Mouse (Mus musculus) limb, embryonic 13.5 days (tissue): ENCODE measurements around the gene Ttc30a2. TPM values are rescaled to one million over a fixed set of nuclear protein-coding genes. Genes with fewer than 3 reads are reported as not detected.
"Not testable (repeated sequence)": the region's sequence is repeated elsewhere in the genome, so short reads cannot be mapped to it uniquely, and the experiment has no call there.

Experiments
- ATAC-seq: fragments of 200-750 bp; cut with Nextera tagmentation; 2 replicates; pipeline ENCODE4 v1.8.0; 2017; ENCODE audit warnings: low read depth, moderate number of reproducible peaks, moderate TSS enrichment; ENCODE audit not compliant: low FRiP score
- H3K27ac ChIP-seq: fragments of 300-500 bp; sonication (generic); 2 replicates; pipeline ENCODE4 v1.5.1; 2015; ENCODE audit warnings: inconsistent platforms, mild to moderate bottlenecking, moderate library complexity
- H3K27me3 ChIP-seq: fragments of 300-500 bp; sonication (generic); 2 replicates; pipeline ENCODE4 v1.6.1; 2015; ENCODE audit warnings: mild to moderate bottlenecking, inconsistent platforms
- H3K36me3 ChIP-seq: fragments of 300-500 bp; sonication (generic); 2 replicates; pipeline ENCODE4 v1.6.1; 2015; ENCODE audit warnings: inconsistent platforms, mild to moderate bottlenecking, moderate library complexity
- H3K4me1 ChIP-seq: fragments of 300-500 bp; sonication (generic); 2 replicates; pipeline ENCODE4 v1.6.1; 2015; ENCODE audit warnings: inconsistent platforms
- H3K4me2 ChIP-seq: fragments of 300-500 bp; sonication (generic); replicated peaks from 2 replicates; pipeline ENCODE4 v1.6.1; 2015; ENCODE audit warnings: inconsistent platforms, mild to moderate bottlenecking, moderate library complexity
- H3K4me3 ChIP-seq: fragments of 300-500 bp; sonication (generic); 2 replicates; pipeline ENCODE4 v1.5.1; 2015; ENCODE audit warnings: moderate library complexity, mild to moderate bottlenecking, inconsistent platforms
- H3K9ac ChIP-seq: fragments of 300-500 bp; sonication (generic); 2 replicates; pipeline ENCODE4 v1.6.1; 2015; ENCODE audit warnings: mild to moderate bottlenecking, inconsistent platforms
- H3K9me3 ChIP-seq: fragments of 300-500 bp; sonication (generic); 2 replicates; pipeline ENCODE4 v1.6.1; 2016; ENCODE audit warnings: inconsistent platforms
- WGBS: fragments of 180-500 bp; shearing (Covaris S2); methylation state at CpG from one replicate; pipeline ENCODE4 v1.1.7; 2015; 5-methylcytosine and 5-hydroxymethylcytosine counted together
- polyA plus RNA-seq: library from polyadenylated mRNA; unstranded; fragments of >200 nt; fragmentation: Nextera tagmentation; extraction: Ambion mirVana; gene quantifications from 2 replicates; pipeline ENCODE4 v1.2.1, GENCODE M21; 2015

The Ttc30a2 gene
- polyA plus RNA-seq, 1 experiment from 2014 or later = 0.42 TPM

DNA sequence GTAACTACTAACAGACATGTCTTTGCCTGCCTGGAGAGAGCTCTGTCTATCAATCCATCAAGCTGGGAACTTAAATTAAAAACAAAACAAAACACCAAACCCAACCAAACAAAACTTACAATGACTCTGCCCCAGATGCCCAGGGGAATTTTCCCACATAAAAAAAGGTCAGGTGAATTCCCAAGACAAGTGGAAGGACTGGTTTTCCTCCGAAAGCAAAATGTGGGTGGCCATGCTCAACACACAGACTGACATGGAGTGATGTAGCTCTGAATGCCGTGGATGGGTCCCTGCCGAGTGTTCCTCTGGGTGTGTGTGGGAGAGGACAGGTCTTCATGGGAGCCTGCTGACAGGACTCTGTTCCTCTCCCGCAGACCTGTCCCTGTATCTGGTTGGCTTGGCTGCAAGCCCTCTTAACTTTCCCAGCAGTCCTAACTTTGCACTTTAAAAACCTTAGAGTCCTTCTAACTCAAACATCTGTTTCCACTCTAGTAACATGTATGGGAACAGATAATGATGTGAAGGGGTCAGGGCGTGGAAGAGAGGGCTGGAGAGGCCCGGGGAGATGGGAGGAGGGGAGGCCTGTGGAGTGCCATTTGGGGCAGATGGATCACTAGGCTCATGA is 13.7 kb upstream of the Ttc30a2 start:
- Histone ChIP-seq H3K9ac (no peak overlapping the region), H3K36me3 (no peaks in the 10 kb centered on the region), H3K27me3 (no peaks in the 10 kb centered on the region), H3K27ac (peak overlapping the region; percentile 74), H3K4me3 (no peak overlapping the region), H3K9me3 (no peaks in the 10 kb centered on the region), H3K4me2 (peak overlapping the region; percentile 12; the same call in 1 of the 2 replicates), H3K4me1 (peaks cover 59% of the 10 kb centered on the region)
- ATAC-seq = peak; percentile 74
- WGBS = 7% methylated on average over 6 of the region's 6 CpGs

- Histone ChIP-seq H3K9ac (no peak overlapping the region), H3K27me3 (no peaks in the 10 kb centered on the region), H3K27ac (peak overlapping the region; percentile 74), H3K4me3 (no peak overlapping the region), H3K9me3 (no peaks in the 10 kb centered on the region), H3K36me3 (no peaks in the 10 kb centered on the region), H3K4me2 (0 out of 2 replicates have a peak overlapping the region, but pooled peaks have one; percentile 7), H3K4me1 (peaks cover 64% of the 10 kb centered on the region)
- ATAC-seq = no peak
- WGBS = 41% methylated on average over 13 of the region's 13 CpGs
Measured at GRCm38 (mm10) chr2:75990885-75991539, 13.0 kb upstream of the Ttc30a2 start.

DNA sequence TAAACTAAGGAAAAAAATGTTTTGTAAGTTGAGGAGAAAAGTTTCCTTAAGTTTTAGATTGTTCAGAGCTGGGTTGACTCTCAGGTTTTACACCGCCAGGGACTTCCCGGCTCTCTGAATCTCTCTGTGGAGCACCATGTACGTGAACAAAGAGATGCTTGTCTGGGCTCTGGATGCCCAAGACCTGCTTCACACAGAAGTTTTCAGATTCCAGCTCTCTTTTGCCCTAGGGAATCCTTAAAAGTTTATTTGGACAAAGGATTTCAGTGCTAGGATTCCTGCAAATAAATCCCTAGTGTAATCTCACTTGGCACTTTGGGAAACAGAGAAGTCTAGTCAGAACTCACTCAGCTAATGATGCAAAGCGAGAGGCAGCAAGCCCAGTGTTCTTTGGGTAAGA is 11.7 kb upstream of the Ttc30a2 start:
- peaks cover 69% of the 10 kb centered on the region for H3K4me1 ChIP-seq

DNA sequence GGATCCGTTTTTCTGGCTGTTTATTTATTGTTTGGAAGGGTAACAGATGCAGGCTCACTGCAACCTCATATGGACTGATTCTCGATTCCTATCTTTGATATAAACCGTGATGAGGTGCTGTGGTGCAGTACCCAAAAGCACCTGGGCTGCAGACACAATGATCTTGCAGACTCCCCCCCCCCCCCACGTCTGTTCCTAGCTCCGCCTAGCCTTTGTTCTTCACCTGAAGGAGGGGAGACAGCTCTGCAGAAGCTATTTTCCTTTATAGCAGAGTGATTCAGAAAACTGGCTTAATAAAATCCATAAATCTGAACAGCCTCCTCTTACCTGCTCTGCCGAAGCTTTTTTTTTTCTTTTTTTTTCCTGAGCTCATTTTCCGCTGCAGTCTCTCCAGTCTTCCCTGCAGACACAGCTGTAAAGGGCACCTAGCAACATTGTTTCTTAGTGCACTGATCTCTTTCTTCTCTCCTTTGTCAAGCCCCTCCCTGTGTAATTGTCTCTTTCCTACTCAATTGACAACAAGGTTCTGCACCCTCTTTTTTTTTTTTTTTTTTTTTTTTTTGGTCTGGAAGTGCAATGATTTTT is 10.9 kb upstream of the Ttc30a2 start:
- ATAC-seq = no peak
- 0 out of 2 replicates have a peak overlapping the region, but pooled peaks have one; percentile 3 for H3K4me3 ChIP-seq
- no peaks in the 10 kb centered on the region for H3K36me3 ChIP-seq
- H3K9ac ChIP-seq = peak overlapping the region; percentile 13; the same call in 1 of the 2 replicates
- H3K27ac ChIP-seq = peak overlapping the region; percentile 58; the same call in 1 of the 2 replicates
- H3K4me2 ChIP-seq = peak overlapping the region; percentile 44
- H3K27me3 ChIP-seq = no peaks in the 10 kb centered on the region
- H3K9me3 ChIP-seq = no peaks in the 10 kb centered on the region
- WGBS = 20% methylated on average over 7 of the region's 7 CpGs
- H3K4me1 ChIP-seq = peaks cover 69% of the 10 kb centered on the region

More for the DNA sequence above, 11.7 kb upstream of the Ttc30a2 start:
- H3K4me2 ChIP-seq = 0 out of 2 replicates have a peak overlapping the region, but pooled peaks have one; percentile 44
- no peak for ATAC-seq
- H3K9me3 ChIP-seq = no peaks in the 10 kb centered on the region
- H3K4me3 ChIP-seq = no peak overlapping the region
- no peak overlapping the region for H3K9ac ChIP-seq
- peak overlapping the region; percentile 58 for H3K27ac ChIP-seq
- no peaks in the 10 kb centered on the region for H3K27me3 ChIP-seq
- H3K36me3 ChIP-seq = no peaks in the 10 kb centered on the region
- WGBS = 33% methylated on average over 4 of the region's 4 CpGs

GRCm38 (mm10) chr2:75988378-75988777 is 10.4 kb upstream of the Ttc30a2 start:
- 20% methylated on average over 4 of the region's 4 CpGs for WGBS
- no peak for ATAC-seq
- Histone ChIP-seq H3K36me3 (no peaks in the 10 kb centered on the region), H3K4me3 (no peak overlapping the region), H3K27ac (peak overlapping the region; percentile 58), H3K4me1 (peaks cover 65% of the 10 kb centered on the region), H3K9me3 (no peaks in the 10 kb centered on the region), H3K9ac (peak overlapping the region; percentile 13; the same call in 1 of the 2 replicates), H3K4me2 (peak overlapping the region; percentile 44), H3K27me3 (no peaks in the 10 kb centered on the region)

DNA sequence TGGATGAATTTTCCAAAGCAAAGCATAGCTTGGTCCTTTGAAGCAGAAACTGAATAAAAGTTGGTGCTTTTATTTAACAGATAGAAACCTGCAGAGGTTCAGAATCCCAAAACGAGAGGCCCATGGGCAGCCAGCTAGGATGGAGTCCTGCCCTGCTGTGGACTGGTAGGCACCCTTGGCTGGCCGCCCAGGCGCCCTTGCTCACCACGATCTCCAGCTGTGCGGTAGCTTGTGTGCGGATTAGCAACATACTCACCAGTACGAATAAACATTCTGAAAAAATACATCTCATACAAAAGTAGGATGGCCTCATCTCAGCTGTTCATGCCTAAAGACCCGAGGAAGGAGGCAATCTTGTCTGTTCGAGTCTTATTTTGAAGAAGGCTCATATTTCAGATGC is 9.8 kb upstream of the Ttc30a2 start:
- no peaks in the 10 kb centered on the region for H3K27me3 ChIP-seq
- H3K9ac ChIP-seq = no peak overlapping the region
- no peak for ATAC-seq
- H3K27ac ChIP-seq = peak overlapping the region; percentile 58
- no peak overlapping the region for H3K4me2 ChIP-seq
- no peaks in the 10 kb centered on the region for H3K9me3 ChIP-seq
- WGBS = 51% methylated on average over 9 of the region's 9 CpGs
- H3K4me3 ChIP-seq = no peak overlapping the region
- no peaks in the 10 kb centered on the region for H3K36me3 ChIP-seq
- H3K4me1 ChIP-seq = peaks cover 65% of the 10 kb centered on the region

DNA sequence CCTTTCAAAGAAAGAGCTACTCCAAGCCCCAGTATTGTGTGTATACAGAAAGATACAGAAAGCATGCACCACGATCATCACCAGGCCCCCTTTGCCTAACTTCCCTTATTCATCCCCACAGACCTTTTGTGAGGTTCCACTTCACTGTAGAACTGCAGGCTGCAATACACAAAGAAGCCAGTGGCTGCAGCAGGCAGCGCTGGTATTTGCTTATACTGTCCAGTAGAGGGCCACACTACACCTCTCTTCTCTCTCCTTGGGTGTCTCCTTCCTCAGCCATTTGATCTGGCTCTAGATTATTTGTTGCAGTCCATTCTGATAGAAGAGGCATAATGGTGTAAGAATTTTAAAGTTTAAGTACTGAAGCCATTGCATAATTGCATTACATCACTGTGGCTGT is 7.2 kb upstream of the Ttc30a2 start:
- peak; percentile 57; the same call in 1 of the 2 replicates for ATAC-seq
- Histone ChIP-seq H3K36me3 (no peaks in the 10 kb centered on the region), H3K9ac (no peak overlapping the region), H3K27ac (no peak overlapping the region), H3K9me3 (no peaks in the 10 kb centered on the region), H3K4me3 (no peak overlapping the region), H3K4me1 (peaks cover 40% of the 10 kb centered on the region), H3K27me3 (no peaks in the 10 kb centered on the region), H3K4me2 (no peak overlapping the region)
- 5% methylated on average over 2 of the region's 2 CpGs for WGBS

DNA sequence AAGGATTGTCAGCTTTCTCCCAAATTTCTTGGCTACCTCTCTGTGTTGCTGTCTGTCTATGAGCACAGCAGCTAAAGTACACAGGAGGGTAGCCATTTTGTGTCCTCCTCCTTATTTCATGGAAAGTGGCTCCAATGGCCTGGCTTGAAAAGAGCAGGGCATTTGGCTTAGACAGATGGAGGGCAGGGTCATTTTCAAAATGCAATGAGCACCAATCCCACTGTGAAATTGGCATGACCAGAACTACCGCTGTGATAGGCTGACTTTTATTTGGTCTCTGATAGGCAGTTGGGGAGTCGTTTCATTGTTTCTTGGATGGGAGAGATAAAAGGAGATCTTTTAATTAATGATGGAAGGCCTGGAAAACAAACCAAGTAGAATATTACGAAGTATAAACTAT is 5.9 kb upstream of the Ttc30a2 start:
- ATAC-seq = no peak
- no peaks in the 10 kb centered on the region for H3K9me3 ChIP-seq
- no peak overlapping the region for H3K4me3 ChIP-seq
- H3K9ac ChIP-seq = no peak overlapping the region
- H3K4me2 ChIP-seq = no peak overlapping the region
- WGBS = 83% methylated on average over 3 of the region's 3 CpGs
- no peak overlapping the region for H3K27ac ChIP-seq
- no peaks in the 10 kb centered on the region for H3K27me3 ChIP-seq
- no peaks in the 10 kb centered on the region for H3K36me3 ChIP-seq
- peaks cover 28% of the 10 kb centered on the region for H3K4me1 ChIP-seq

GRCm38 (mm10) chr2:75983091-75983490 is 5.1 kb upstream of the Ttc30a2 start:
- H3K36me3 ChIP-seq = no peaks in the 10 kb centered on the region
- H3K9me3 ChIP-seq = no peaks in the 10 kb centered on the region
- no peak overlapping the region for H3K4me3 ChIP-seq
- WGBS = over 99% methylated on average over 3 of the region's 3 CpGs
- H3K27me3 ChIP-seq = no peaks in the 10 kb centered on the region
- no peak overlapping the region for H3K4me2 ChIP-seq
- H3K27ac ChIP-seq = no peak overlapping the region
- peaks cover 21% of the 10 kb centered on the region for H3K4me1 ChIP-seq
- H3K9ac ChIP-seq = no peak overlapping the region
- no peak for ATAC-seq

GRCm38 (mm10) chr2:75982626-75983025 is 4.7 kb upstream of the Ttc30a2 start:
- Histone ChIP-seq H3K4me3 (no peak overlapping the region), H3K4me2 (no peak overlapping the region), H3K27me3 (no peaks in the 10 kb centered on the region), H3K27ac (no peak overlapping the region), H3K9ac (no peak overlapping the region), H3K36me3 (no peaks in the 10 kb centered on the region), H3K9me3 (no peaks in the 10 kb centered on the region), H3K4me1 (peaks cover 16% of the 10 kb centered on the region)
- WGBS = 96% methylated on average over 4 of the region's 4 CpGs
- ATAC-seq = no peak

- peak within 1 kb of the TSS; percentile 50 for H3K4me3 ChIP-seq
- H3K9ac ChIP-seq = peak within 1 kb of the TSS; percentile 62
- H3K36me3 ChIP-seq, H3K9me3 ChIP-seq, H3K27me3 ChIP-seq, H3K27ac ChIP-seq, H3K4me1 ChIP-seq: not testable (repeated sequence)
- H3K4me2 ChIP-seq = peak within 1 kb of the TSS; percentile 70
- WGBS = 3% methylated on average over 34 of the region's 34 CpGs
- peak; percentile 69 for ATAC-seq
Measured at GRCm38 (mm10) chr2:75981440-75982081, 3.6 kb upstream of the Ttc30a2 start, which contains the start of gene Ttc30a1. Ttc30a1 (minus strand) TSS chr2:75981967.

DNA sequence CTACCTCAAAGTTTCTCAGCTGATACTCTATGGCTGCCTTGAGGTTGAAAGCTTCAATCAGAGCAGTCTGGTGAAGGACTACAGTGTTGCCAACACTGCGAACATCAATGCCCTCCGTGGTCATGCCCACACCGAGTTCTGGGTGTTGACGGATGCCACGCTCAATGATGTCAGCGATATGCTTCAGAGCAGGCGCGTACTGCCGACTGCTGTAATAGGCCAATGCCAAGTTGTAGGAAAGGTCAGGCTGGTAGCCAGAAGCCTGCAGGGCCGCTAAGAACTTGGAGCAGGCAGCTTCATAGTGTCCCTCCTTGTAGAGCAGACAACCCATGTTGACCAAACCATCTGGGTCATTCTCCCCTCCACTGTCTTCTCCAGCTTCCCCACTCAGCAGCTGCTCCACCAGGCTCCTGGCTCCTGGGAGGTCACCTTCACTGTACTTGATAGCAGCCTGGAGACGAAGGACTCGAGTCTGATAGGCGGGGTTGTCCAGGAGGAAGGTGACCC is 3.0 kb upstream of the Ttc30a2 start:
- not testable (repeated sequence) for H3K9me3 ChIP-seq, ATAC-seq, H3K4me1 ChIP-seq, H3K36me3 ChIP-seq, H3K27me3 ChIP-seq, H3K9ac ChIP-seq, H3K27ac ChIP-seq
- WGBS = 96% methylated on average over 13 of the region's 13 CpGs
- H3K4me3 ChIP-seq = peak overlapping the region; percentile 50
- peak overlapping the region; percentile 70 for H3K4me2 ChIP-seq
